Mouse (Mus musculus) ES-Bruce4 (cell line): ENCODE measurements around the gene Pla2g4a. TPM values are rescaled to one million over a fixed set of nuclear protein-coding genes. Genes with fewer than 3 reads are reported as not detected.

Experiments used
- H3K27ac ChIP-seq: 2 replicates; pipeline ENCODE4 v1.5.1; 2012; ENCODE audit warnings: low read length, inconsistent platforms; ENCODE audit not compliant: insufficient read depth
- H3K27me3 ChIP-seq: 2 replicates; pipeline ENCODE4 v1.6.1; 2012; ENCODE audit warnings: mild to moderate bottlenecking, low read length, inconsistent platforms; ENCODE audit not compliant: control insufficient read depth, poor library complexity, insufficient read depth, severe bottlenecking
- H3K36me3 ChIP-seq: 2 replicates; pipeline ENCODE4 v1.6.1; 2012; ENCODE audit warnings: inconsistent platforms, mild to moderate bottlenecking, low read length, moderate library complexity; ENCODE audit not compliant: control insufficient read depth, poor library complexity, insufficient read depth, severe bottlenecking
- H3K4me1 ChIP-seq: one replicate; pipeline ENCODE4 v1.8.1; 2011; ENCODE audit warnings: low read length; ENCODE audit not compliant: control insufficient read depth, insufficient read depth
- H3K4me3 ChIP-seq: 2 replicates; pipeline ENCODE4 v1.5.1; 2011; ENCODE audit warnings: low read depth, mild to moderate bottlenecking, low read length
- H3K9ac ChIP-seq: 2 replicates; pipeline ENCODE4 v1.6.1; 2012; ENCODE audit warnings: low read depth, mild to moderate bottlenecking, inconsistent platforms; ENCODE audit not compliant: poor library complexity, severe bottlenecking
- H3K9me3 ChIP-seq: replicated peaks from 2 replicates; pipeline ENCODE4 v1.6.1; 2012; ENCODE audit warnings: mild to moderate bottlenecking, low read length, inconsistent platforms; ENCODE audit not compliant: control insufficient read depth, poor library complexity, insufficient read depth, severe bottlenecking
- CTCF ChIP-seq: IDR thresholded peaks from one replicate; pipeline ENCODE4 v1.8.1; 2011; ENCODE audit warnings: low read depth, low read length
- EP300 ChIP-seq: IDR thresholded peaks from 2 replicates; pipeline ENCODE4 v1.6.1; 2011; ENCODE audit warnings: low read depth, low read length; ENCODE audit not compliant: insufficient read depth
- POLR2A ChIP-seq: IDR thresholded peaks from one replicate; pipeline ENCODE4 v1.8.1; 2011; ENCODE audit warnings: low read length; ENCODE audit not compliant: insufficient read depth
- polyA plus RNA-seq: library from polyadenylated mRNA; stranded (reverse); fragments of >200 nt; gene quantifications from 2 replicates; pipeline ENCODE4 v1.2.4, GENCODE M21; 2011; ENCODE audit warnings: low read depth; ENCODE audit not compliant: missing spikeins, insufficient read depth, insufficient read length

Gene Pla2g4a
- polyA plus RNA-seq, 1 experiment = 5.7 TPM

GRCm38 (mm10) chr1:149831100-149831499 lies 130.0 kb downstream of the Pla2g4a start:
- Histone ChIP-seq H3K27me3 (no peaks in the 10 kb centered on the region), H3K4me3 (no peak overlapping the region), H3K27ac (no peak overlapping the region), H3K36me3 (no peaks in the 10 kb centered on the region), H3K9me3 (no peaks in the 10 kb centered on the region), H3K9ac (no peak overlapping the region), H3K4me1 (no peaks in the 10 kb centered on the region)
- TF ChIP-seq POLR2A = no peak
- TF ChIP-seq CTCF = no peak
- no peak for TF ChIP-seq EP300

GRCm38 (mm10) chr1:149813616-149814345 lies 147.3 kb downstream of the Pla2g4a start:
- Histone ChIP-seq H3K9ac (no peak overlapping the region), H3K4me3 (no peak overlapping the region), H3K36me3 (no peaks in the 10 kb centered on the region), H3K9me3 (no peaks in the 10 kb centered on the region), H3K27me3 (no peaks in the 10 kb centered on the region), H3K4me1 (no peaks in the 10 kb centered on the region), H3K27ac (no peak overlapping the region)
- TF ChIP-seq CTCF = no peak
- no peak for TF ChIP-seq EP300
- no peak for TF ChIP-seq POLR2A

- Histone ChIP-seq H3K4me1 (no peaks in the 10 kb centered on the region), H3K9ac (no peak overlapping the region), H3K9me3 (no peaks in the 10 kb centered on the region), H3K36me3 (no peaks in the 10 kb centered on the region), H3K27ac (no peak overlapping the region), H3K4me3 (no peak overlapping the region), H3K27me3 (no peaks in the 10 kb centered on the region)
- TF ChIP-seq POLR2A (no peak), CTCF (no peak), EP300 (no peak)
These were observed 151.6 kb downstream of the Pla2g4a start for GRCm38 (mm10) chr1:149809527-149809926.

Other genes with a start within 250 kb of the Pla2g4a start
- gene Ptgs2, start 138.7 kb upstream of the Pla2g4a start, polyA plus RNA-seq = 3.8 and 4.0 TPM in 2 replicates